Mouse (Mus musculus) spleen, adult 2 months (tissue): ENCODE measurements around the gene Cftr. TPM values are rescaled to one million over a fixed set of nuclear protein-coding genes. Genes with fewer than 3 reads are reported as not detected.

Experiments used
- DNase-seq, 2 experiments: peaks; one replicate each; pipeline versions ENCODE4 v3.0.0 to v3.0.0-alpha.2; 2012 to 2021; ENCODE audit warnings: low spot score in 2 of 2, low read depth in 1 of 2
- H3K27ac ChIP-seq: fragments of 200-500 bp; 2 replicates; pipeline ENCODE4 v1.5.1; 2012; ENCODE audit warnings: low read length, inconsistent platforms; ENCODE audit not compliant: insufficient read depth
- H3K27me3 ChIP-seq: fragments of 200-500 bp; 2 replicates; pipeline ENCODE4 v1.6.1; 2012; ENCODE audit warnings: mild to moderate bottlenecking, moderate library complexity, low read length, inconsistent platforms; ENCODE audit not compliant: control insufficient read depth, insufficient read depth
- H3K36me3 ChIP-seq: fragments of 200-500 bp; 2 replicates; pipeline ENCODE4 v1.6.1; 2012; ENCODE audit warnings: mild to moderate bottlenecking, low read length, inconsistent platforms; ENCODE audit not compliant: control insufficient read depth, insufficient read depth
- H3K4me1 ChIP-seq: fragments of 200-500 bp; 2 replicates; pipeline ENCODE4 v1.6.1; 2011; ENCODE audit warnings: inconsistent platforms; ENCODE audit not compliant: control insufficient read depth, insufficient read depth, insufficient read length
- H3K4me3 ChIP-seq: fragments of 200-500 bp; 2 replicates; pipeline ENCODE4 v1.5.1; 2011; ENCODE audit warnings: mild to moderate bottlenecking, inconsistent platforms; ENCODE audit not compliant: insufficient read depth, insufficient read length; ENCODE audit errors: extremely low read depth
- CTCF ChIP-seq: fragments of 200-500 bp; IDR thresholded peaks from 2 replicates; pipeline ENCODE4 v1.5.1; 2011; ENCODE audit warnings: mild to moderate bottlenecking, inconsistent platforms; ENCODE audit not compliant: insufficient read depth, insufficient read length, insufficient replicate concordance; ENCODE audit errors: extremely low read depth
- POLR2A ChIP-seq: fragments of 200-500 bp; IDR thresholded peaks from 2 replicates; pipeline ENCODE4 v1.6.1; 2011; ENCODE audit warnings: low read depth, low read length, inconsistent platforms
- WGBS: fragments of 180-500 bp; shearing (Covaris S2); methylation state at CpG from one replicate; pipeline ENCODE4 v1.1.7; 2018; 5-methylcytosine and 5-hydroxymethylcytosine counted together
- polyA plus RNA-seq: library from polyadenylated mRNA; depleted of rRNA; stranded (reverse); fragments of >200 nt; gene quantifications from 2 replicates; pipeline ENCODE4 v1.2.3, GENCODE M21; 2012

Cftr gene
- polyA plus RNA-seq, 1 experiment: 0.01 TPM

DNA sequence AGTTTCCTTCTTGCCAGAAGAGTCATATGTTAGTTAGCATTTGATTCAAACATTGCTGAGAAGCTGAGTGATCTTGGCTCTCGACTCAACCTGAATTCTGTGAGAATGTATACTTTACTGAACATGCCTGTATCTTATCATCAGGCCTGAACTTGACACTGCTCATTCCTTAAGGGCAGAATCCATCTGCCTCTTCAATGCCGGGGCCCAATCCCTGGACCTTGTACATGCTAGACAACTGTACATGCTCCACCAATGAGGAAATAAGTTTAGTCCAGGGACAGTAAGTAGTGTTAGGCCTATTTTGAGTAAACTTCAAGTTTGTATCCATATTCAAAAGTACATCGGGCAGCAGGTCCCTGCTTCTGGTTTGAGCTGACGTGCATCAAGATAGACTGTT lies 134.6 kb downstream of the Cftr start:
- H3K4me3 ChIP-seq: no peak overlapping the region

DNA sequence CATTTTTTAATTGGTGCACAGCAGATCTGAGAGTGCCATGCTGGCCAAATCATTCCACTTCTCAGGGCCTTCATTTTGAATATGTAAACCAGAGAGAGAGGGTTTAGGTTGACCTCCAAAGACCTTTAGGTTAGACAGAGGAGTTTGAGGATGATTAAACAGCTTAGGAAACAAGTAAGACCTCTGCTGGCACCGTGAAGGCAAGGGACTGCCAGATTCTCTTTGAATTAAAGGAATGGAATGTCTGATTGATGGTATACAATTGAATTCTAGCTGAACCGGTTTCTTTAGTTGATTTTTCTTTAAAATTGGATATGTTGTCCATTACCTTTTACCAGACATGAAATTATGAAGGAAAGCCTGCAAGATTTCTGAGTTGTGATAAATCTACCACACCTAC lies 140.5 kb downstream of the Cftr start:
- no peak overlapping the region for H3K4me3 ChIP-seq
- no peaks in the 10 kb centered on the region for H3K4me1 ChIP-seq
- H3K27me3 ChIP-seq: no peaks in the 10 kb centered on the region
- H3K27ac ChIP-seq: no peak overlapping the region
- no peaks in the 10 kb centered on the region for H3K36me3 ChIP-seq
- DNase-seq: no peak
- WGBS: 55% methylated on average over 2 of the region's 2 CpGs
- TF ChIP-seq CTCF: no peak
- TF ChIP-seq POLR2A: no peak

More for the DNA sequence above, 134.6 kb downstream of the Cftr start:
- H3K36me3 ChIP-seq: no peaks in the 10 kb centered on the region
- 85% methylated on average over 4 of the region's 4 CpGs for WGBS
- TF ChIP-seq CTCF (no peak), POLR2A (no peak)
- no peaks in the 10 kb centered on the region for H3K27me3 ChIP-seq
- DNase-seq: no peak
- no peaks in the 10 kb centered on the region for H3K4me1 ChIP-seq
- H3K27ac ChIP-seq: no peak overlapping the region

DNA sequence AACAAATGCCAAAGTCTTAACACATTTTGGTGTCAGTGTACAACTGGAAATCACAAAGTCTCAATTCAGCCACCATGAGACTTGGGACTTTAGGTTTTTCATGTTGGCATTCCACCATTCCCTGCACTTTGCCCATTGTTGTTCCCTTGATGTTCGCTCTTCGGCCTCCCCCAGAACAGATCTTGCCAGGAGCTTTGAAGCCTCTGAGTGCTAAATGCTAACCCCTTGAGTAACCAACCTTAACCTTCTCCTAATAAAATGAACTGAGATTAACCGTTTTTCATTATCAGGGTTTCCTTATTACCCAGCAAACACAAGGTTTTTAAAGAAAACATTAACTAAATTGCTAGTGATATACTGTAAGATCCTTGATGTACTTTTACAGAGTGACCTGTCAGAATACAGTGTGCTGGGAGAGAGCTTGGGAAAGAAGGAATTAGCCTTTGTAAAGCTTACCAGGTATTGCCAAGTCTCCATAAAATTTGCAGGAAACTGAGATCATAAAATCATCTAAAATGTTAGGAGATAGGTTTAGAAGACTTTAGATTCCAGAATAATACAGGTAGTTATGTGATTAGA lies 144.0 kb downstream of the Cftr start:
- H3K36me3 ChIP-seq: no peaks in the 10 kb centered on the region
- no peaks in the 10 kb centered on the region for H3K27me3 ChIP-seq
- WGBS: 85% methylated on average over 3 of the region's 3 CpGs
- H3K4me3 ChIP-seq: no peak overlapping the region
- H3K4me1 ChIP-seq: no peaks in the 10 kb centered on the region
- H3K27ac ChIP-seq: no peak overlapping the region
- no peak for DNase-seq
- TF ChIP-seq POLR2A (no peak), CTCF (no peak)

DNA sequence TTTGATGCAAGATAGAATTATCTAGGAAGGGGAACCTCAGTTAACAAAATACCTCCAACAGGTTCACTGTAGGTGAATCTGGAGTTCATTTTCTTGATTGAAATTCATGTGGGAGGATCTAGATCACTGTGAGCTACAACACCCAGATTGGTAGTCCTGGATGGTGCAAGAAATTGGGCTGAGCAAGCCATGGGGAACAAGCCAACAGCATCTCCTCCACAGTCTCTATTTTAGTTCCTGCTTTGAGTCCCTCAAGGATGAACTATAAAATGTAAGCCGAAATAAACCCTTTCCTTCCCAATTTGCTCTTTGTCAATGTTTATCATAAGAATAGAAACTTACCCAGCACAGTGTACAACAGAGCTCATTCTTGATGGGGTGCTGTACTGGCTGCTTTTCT lies 152.5 kb downstream of the Cftr start:
- DNase-seq: no peak
- 75% methylated on average over 1 of the region's 1 CpGs for WGBS
- H3K36me3 ChIP-seq: no peaks in the 10 kb centered on the region

GRCm38 (mm10) chr6:18335393-18335792 lies 164.9 kb downstream of the Cftr start:
- 78% methylated on average over 3 of the region's 3 CpGs for WGBS
- Histone ChIP-seq H3K4me3 (no peak overlapping the region), H3K27me3 (no peaks in the 10 kb centered on the region), H3K4me1 (no peaks in the 10 kb centered on the region), H3K27ac (no peak overlapping the region), H3K36me3 (no peaks in the 10 kb centered on the region)
- no peak for DNase-seq
- TF ChIP-seq CTCF: no peak
- TF ChIP-seq POLR2A: no peak

More for the DNA sequence above, 152.5 kb downstream of the Cftr start:
- H3K27ac ChIP-seq: no peak overlapping the region
- no peaks in the 10 kb centered on the region for H3K4me1 ChIP-seq
- no peak overlapping the region for H3K4me3 ChIP-seq
- no peaks in the 10 kb centered on the region for H3K27me3 ChIP-seq
- TF ChIP-seq POLR2A (no peak), CTCF (no peak)

- TF ChIP-seq POLR2A: no peak
- no peak for TF ChIP-seq CTCF
- H3K27ac ChIP-seq: no peak overlapping the region
- H3K4me3 ChIP-seq: no peak overlapping the region
- no peaks in the 10 kb centered on the region for H3K27me3 ChIP-seq
- H3K4me1 ChIP-seq: no peaks in the 10 kb centered on the region
- no peak for DNase-seq
- no peaks in the 10 kb centered on the region for H3K36me3 ChIP-seq
Measured at GRCm38 (mm10) chr6:18338307-18338706, 167.8 kb downstream of the Cftr start.

DNA sequence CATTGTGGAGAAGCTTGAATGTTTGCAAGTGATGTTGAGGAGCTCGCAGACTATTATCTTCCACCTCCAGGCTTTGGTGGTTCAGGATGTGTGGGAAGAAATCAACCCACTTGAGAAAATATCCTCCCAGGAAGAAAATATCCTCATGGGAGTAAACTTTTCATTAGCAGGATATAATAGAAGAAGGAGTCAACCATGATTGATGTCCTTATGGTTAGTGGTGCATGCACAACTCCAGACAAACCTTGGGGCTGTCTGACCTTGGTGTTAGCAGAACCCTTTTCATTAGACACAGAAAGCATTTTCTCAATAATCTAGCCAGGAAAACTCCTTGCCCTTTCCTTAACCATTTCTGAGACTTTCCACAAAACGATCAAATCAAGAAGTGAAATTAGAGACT lies 173.8 kb downstream of the Cftr start:
- H3K4me1 ChIP-seq: no peaks in the 10 kb centered on the region
- H3K36me3 ChIP-seq: no peaks in the 10 kb centered on the region
- WGBS: 79% methylated on average over 2 of the region's 2 CpGs
- no peak for DNase-seq
- no peak overlapping the region for H3K4me3 ChIP-seq
- H3K27ac ChIP-seq: no peak overlapping the region
- no peaks in the 10 kb centered on the region for H3K27me3 ChIP-seq
- TF ChIP-seq POLR2A: no peak
